Mouse (Mus musculus): Measurements from ENCODE around the gene Gm9999.

The Gm9999 gene

DNA sequence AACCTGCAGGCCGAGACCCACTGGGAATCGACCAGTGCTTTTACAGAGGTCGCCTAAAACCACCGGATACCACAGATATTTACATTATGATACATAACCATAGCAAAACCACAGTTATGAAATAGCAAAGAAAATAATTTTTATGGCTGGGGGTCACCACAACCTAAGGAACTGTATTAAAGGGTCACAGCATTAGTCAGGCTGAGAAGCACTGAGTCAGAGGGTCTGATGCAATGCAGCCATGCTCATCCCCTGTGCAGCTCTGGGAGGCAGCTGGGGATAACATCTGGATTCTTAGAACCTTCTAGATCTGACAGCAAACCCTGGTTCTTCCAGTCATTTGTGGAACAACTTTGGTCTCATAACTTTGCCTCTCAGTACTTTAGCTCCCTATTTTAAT, 48.0 kb downstream of the Gm9999 start:
- DNase-seq, result no peak

DNA sequence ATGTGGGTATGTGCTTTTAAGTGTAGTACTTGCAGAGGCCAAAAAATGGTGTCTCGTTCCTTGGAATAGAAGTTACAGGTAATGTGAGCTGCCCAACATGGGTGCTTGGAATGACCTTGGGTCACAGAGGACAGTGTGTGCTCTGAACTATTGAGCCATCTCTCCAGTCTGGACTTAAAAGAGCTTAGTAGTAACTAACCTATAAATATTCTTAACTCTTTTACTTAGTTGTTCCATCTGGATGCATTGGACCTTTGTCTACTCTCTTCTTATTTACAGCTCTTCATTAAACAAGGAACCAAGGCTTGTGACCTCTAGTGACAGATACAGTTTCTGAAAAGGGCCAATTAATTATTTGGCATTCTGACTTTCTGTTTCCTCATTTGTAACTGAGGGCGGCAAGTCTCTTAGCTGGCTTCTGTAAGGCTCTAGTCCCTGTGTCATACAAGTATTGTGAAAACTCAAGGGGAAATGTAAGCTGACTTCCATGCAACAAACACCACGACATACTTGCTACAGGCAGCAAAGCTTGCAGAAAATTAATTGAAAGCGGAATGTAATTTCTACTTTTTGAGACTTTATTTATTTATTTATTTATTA, 51.5 kb downstream of the Gm9999 start:
- no peak for DNase-seq

DNA sequence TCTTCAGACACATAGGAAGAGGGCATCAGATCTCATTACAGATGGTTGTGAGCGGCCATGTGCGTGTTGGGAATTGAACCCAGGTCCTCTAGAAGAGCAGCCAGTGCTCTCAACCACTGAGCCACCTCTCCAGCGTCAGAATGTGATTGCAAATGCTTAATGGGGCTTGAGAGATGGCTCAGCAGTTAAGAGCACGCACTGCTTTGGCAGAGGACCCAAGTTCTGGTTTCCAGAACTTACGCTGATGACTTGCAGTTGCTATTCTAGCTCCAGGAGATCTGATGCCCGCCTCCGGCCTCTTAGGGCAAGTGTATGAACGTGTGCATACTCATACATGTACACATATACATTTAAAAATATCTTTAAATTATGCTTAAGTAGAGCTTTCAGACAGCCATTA, 52.0 kb downstream of the Gm9999 start:
- no peak for DNase-seq
